Mouse (Mus musculus) thymus, adult 2 months (tissue): ENCODE measurements around the gene BC035044. TPM values are rescaled to one million over a fixed set of nuclear protein-coding genes. Genes with fewer than 3 reads are reported as not detected.
"Not testable (repeated sequence)": the region's sequence is repeated elsewhere in the genome, so short reads cannot be mapped to it uniquely, and the experiment has no call there.

Source experiments
- DNase-seq: peaks from one replicate; pipeline ENCODE4 v3.0.0; 2021
- H3K27ac ChIP-seq: fragments of 200-500 bp; 2 replicates; pipeline ENCODE4 v1.5.1; 2012; ENCODE audit warnings: low read length, control low read depth; ENCODE audit not compliant: control insufficient read depth, insufficient read depth
- H3K27me3 ChIP-seq: fragments of 200-500 bp; 2 replicates; pipeline ENCODE4 v1.6.1; 2012; ENCODE audit warnings: mild to moderate bottlenecking, low read length, moderate library complexity, mixed read lengths; ENCODE audit not compliant: control insufficient read depth, insufficient read depth
- H3K36me3 ChIP-seq: fragments of 200-500 bp; 2 replicates; pipeline ENCODE4 v1.6.1; 2012; ENCODE audit warnings: mild to moderate bottlenecking, low read length, moderate library complexity; ENCODE audit not compliant: control insufficient read depth, insufficient read depth
- H3K4me1 ChIP-seq: fragments of 200-500 bp; replicated peaks from 2 replicates; pipeline ENCODE4 v1.6.1; 2012; ENCODE audit warnings: low read length; ENCODE audit not compliant: control insufficient read depth, insufficient read depth
- H3K4me3 ChIP-seq: fragments of 200-500 bp; 2 replicates; pipeline ENCODE4 v1.5.1; 2012; ENCODE audit warnings: mild to moderate bottlenecking, low read length, control low read depth, moderate library complexity; ENCODE audit not compliant: control insufficient read depth, insufficient read depth
- CTCF ChIP-seq: fragments of 200-500 bp; IDR thresholded peaks from 2 replicates; pipeline ENCODE4 v1.5.1; 2012; ENCODE audit warnings: mild to moderate bottlenecking, control low read depth, low read length, moderate library complexity, borderline replicate concordance; ENCODE audit not compliant: control insufficient read depth, poor library complexity, insufficient read depth; ENCODE audit errors: extremely low read depth
- POLR2A ChIP-seq: fragments of 200-500 bp; IDR thresholded peaks from 2 replicates; pipeline ENCODE4 v1.6.1; 2012; ENCODE audit warnings: mild to moderate bottlenecking, low read length, control low read depth, moderate library complexity; ENCODE audit not compliant: control insufficient read depth, poor library complexity, insufficient read depth; ENCODE audit errors: extremely low read depth
- WGBS: fragments of 180-500 bp; shearing (Covaris S2); methylation state at CpG from one replicate; pipeline ENCODE4 v1.1.7; 2018; 5-methylcytosine and 5-hydroxymethylcytosine counted together
- polyA plus RNA-seq: library from polyadenylated mRNA; depleted of rRNA; stranded (reverse); fragments of >200 nt; gene quantifications from 2 replicates; pipeline ENCODE4 v1.2.3, GENCODE M21; 2012; rRNA removed

BC035044 gene
- polyA plus RNA-seq, 1 experiment, result 17.8 TPM

GRCm38 (mm10) chr6:128799144-128799895, 91.6 kb downstream of the BC035044 start:
- DNase-seq, result peak; percentile 76
- 2% methylated on average over 49 of the region's 49 CpGs for WGBS
- Histone ChIP-seq H3K4me1 (peaks cover 27% of the 10 kb centered on the region), H3K4me3 (peak overlapping the region; percentile 59), H3K27ac (peak overlapping the region; percentile 74)
- TF ChIP-seq CTCF (peak; percentile 94), POLR2A (peak; percentile 22; the same call in 1 of the 2 replicates)
- not testable (repeated sequence) for H3K27me3 ChIP-seq, H3K36me3 ChIP-seq

Other genes starting within 250 kb of the BC035044 start
- not detected in 2 replicates for gene Clec2h, start 228.7 kb downstream of the BC035044 start, polyA plus RNA-seq
- not detected in 2 replicates for gene Klrb1, start 168.1 kb downstream of the BC035044 start, polyA plus RNA-seq
- 0.96 and 2.6 TPM in 2 replicates for gene Klrb1c, start 101.9 kb downstream of the BC035044 start, polyA plus RNA-seq
- 0.59 TPM in 1 of 2 replicates, not detected in the other for gene Gm44511, start 64.8 kb downstream of the BC035044 start, polyA plus RNA-seq
- 0.54 and 0.85 TPM in 2 replicates for gene Klrb1b, start 64.8 kb downstream of the BC035044 start, polyA plus RNA-seq
- gene Clec2i, start 3.5 kb downstream of the BC035044 start, polyA plus RNA-seq, result 9.6 and 12.1 TPM in 2 replicates
- gene Clec2g, start 43.3 kb upstream of the BC035044 start, polyA plus RNA-seq, result 0.13 and 0.35 TPM in 2 replicates
- 0.64 and 1.0 TPM in 2 replicates for gene Klrb1f, start 154.8 kb upstream of the BC035044 start, polyA plus RNA-seq
- gene Clec2e, start 209.8 kb upstream of the BC035044 start, polyA plus RNA-seq, result 0.15 TPM in 1 of 2 replicates, not detected in the other